Mouse (Mus musculus): ENCODE measurements around the gene Capn7. TPM values are rescaled to one million over a fixed set of nuclear protein-coding genes. Genes with fewer than 3 reads are reported as not detected.
A peak's percentile ranks its signal among the peaks of the same experiment; 100 is the strongest.

Gene Capn7
- polyA plus RNA-seq, 1 experiment = 14.8 TPM

GRCm38 (mm10) chr14:31393936-31394630 lies 57.6 kb downstream of the Capn7 start:
- no peak for TF ChIP-seq POLR2A (IDR thresholded peaks at IDR 0.05; ENCODE audit: borderline replicate concordance, control insufficient read depth, low read depth, low read length)
- TF ChIP-seq CTCF (IDR thresholded peaks at IDR 0.05; ENCODE audit: control insufficient read depth, insufficient read depth, low read length) = no peak
- no peak overlapping the region; the same call in 1 of the 2 replicates for H3K27ac ChIP-seq (ENCODE audit: control insufficient read depth, insufficient read depth, low read depth, low read length, poor library complexity)
- WGBS = 91% methylated on average over 7 of the region's 7 CpGs
- peaks cover 13% of the 10 kb centered on the region for H3K4me1 ChIP-seq (ENCODE audit: control insufficient read depth, insufficient read depth, low read length)
- H3K4me3 ChIP-seq (replicated peaks; ENCODE audit: control insufficient read depth, low read depth, low read length) = no peak overlapping the region

GRCm38 (mm10) chr14:31394822-31395532 lies 58.5 kb downstream of the Capn7 start:
- H3K4me1 ChIP-seq (ENCODE audit: control insufficient read depth, insufficient read depth, low read length) = peaks cover 11% of the 10 kb centered on the region
- no peak for TF ChIP-seq POLR2A (IDR thresholded peaks at IDR 0.05; ENCODE audit: borderline replicate concordance, control insufficient read depth, low read depth, low read length)
- peak; percentile 34; the same call in 1 of the 2 replicates for TF ChIP-seq CTCF (IDR thresholded peaks at IDR 0.05; ENCODE audit: control insufficient read depth, insufficient read depth, low read length)
- no peak overlapping the region for H3K4me3 ChIP-seq (replicated peaks; ENCODE audit: control insufficient read depth, low read depth, low read length)
- WGBS = 87% methylated on average over 9 of the region's 9 CpGs
- no peak overlapping the region for H3K27ac ChIP-seq (ENCODE audit: control insufficient read depth, insufficient read depth, low read depth, low read length, poor library complexity)

GRCm38 (mm10) chr14:31395629-31396199 lies 59.3 kb downstream of the Capn7 start:
- no peak for TF ChIP-seq CTCF (IDR thresholded peaks at IDR 0.05; ENCODE audit: control insufficient read depth, insufficient read depth, low read length)
- no peak for TF ChIP-seq POLR2A (IDR thresholded peaks at IDR 0.05; ENCODE audit: borderline replicate concordance, control insufficient read depth, low read depth, low read length)
- WGBS = 88% methylated on average over 7 of the region's 7 CpGs
- no peak overlapping the region for H3K27ac ChIP-seq (ENCODE audit: control insufficient read depth, insufficient read depth, low read depth, low read length, poor library complexity)
- H3K4me3 ChIP-seq (replicated peaks; ENCODE audit: control insufficient read depth, low read depth, low read length) = no peak overlapping the region
- peaks cover 11% of the 10 kb centered on the region for H3K4me1 ChIP-seq (ENCODE audit: control insufficient read depth, insufficient read depth, low read length)

GRCm38 (mm10) chr14:31396428-31396827 lies 60.0 kb downstream of the Capn7 start:
- Histone ChIP-seq H3K4me3 (replicated peaks; ENCODE audit: control insufficient read depth, low read depth, low read length) (no peak overlapping the region), H3K27ac (ENCODE audit: control insufficient read depth, insufficient read depth, low read depth, low read length, poor library complexity) (no peak overlapping the region), H3K4me1 (ENCODE audit: control insufficient read depth, insufficient read depth, low read length) (peaks cover 10% of the 10 kb centered on the region)
- 88% methylated on average over 2 of the region's 2 CpGs for WGBS
- TF ChIP-seq POLR2A (IDR thresholded peaks at IDR 0.05; ENCODE audit: borderline replicate concordance, control insufficient read depth, low read depth, low read length) (no peak), CTCF (IDR thresholded peaks at IDR 0.05; ENCODE audit: control insufficient read depth, insufficient read depth, low read length) (no peak)

- Histone ChIP-seq H3K27ac (ENCODE audit: control insufficient read depth, insufficient read depth, low read depth, low read length, poor library complexity) (no peak overlapping the region), H3K4me3 (replicated peaks; ENCODE audit: control insufficient read depth, low read depth, low read length) (no peak overlapping the region), H3K4me1 (ENCODE audit: control insufficient read depth, insufficient read depth, low read length) (peaks cover 14% of the 10 kb centered on the region)
- TF ChIP-seq CTCF (IDR thresholded peaks at IDR 0.05; ENCODE audit: control insufficient read depth, insufficient read depth, low read length) (no peak), POLR2A (IDR thresholded peaks at IDR 0.05; ENCODE audit: borderline replicate concordance, control insufficient read depth, low read depth, low read length) (no peak)
- WGBS = 80% methylated on average over 12 of the region's 12 CpGs
Observed at GRCm38 (mm10) chr14:31397353-31397752, 60.9 kb downstream of the Capn7 start.

GRCm38 (mm10) chr14:31397791-31398595 lies 61.6 kb downstream of the Capn7 start:
- 79% methylated on average over 9 of the region's 9 CpGs for WGBS
- no peak for TF ChIP-seq POLR2A (IDR thresholded peaks at IDR 0.05; ENCODE audit: borderline replicate concordance, control insufficient read depth, low read depth, low read length)
- TF ChIP-seq CTCF (IDR thresholded peaks at IDR 0.05; ENCODE audit: control insufficient read depth, insufficient read depth, low read length) = no peak
- H3K4me3 ChIP-seq (replicated peaks; ENCODE audit: control insufficient read depth, low read depth, low read length) = no peak overlapping the region
- H3K27ac ChIP-seq (ENCODE audit: control insufficient read depth, insufficient read depth, low read depth, low read length, poor library complexity) = no peak overlapping the region
- peaks cover 12% of the 10 kb centered on the region for H3K4me1 ChIP-seq (ENCODE audit: control insufficient read depth, insufficient read depth, low read length)

- WGBS = 80% methylated on average over 11 of the region's 11 CpGs
- H3K4me3 ChIP-seq (replicated peaks; ENCODE audit: control insufficient read depth, low read depth, low read length) = no peak overlapping the region
- no peak overlapping the region for H3K27ac ChIP-seq (ENCODE audit: control insufficient read depth, insufficient read depth, low read depth, low read length, poor library complexity)
- TF ChIP-seq POLR2A (IDR thresholded peaks at IDR 0.05; ENCODE audit: borderline replicate concordance, control insufficient read depth, low read depth, low read length) (no peak), CTCF (IDR thresholded peaks at IDR 0.05; ENCODE audit: control insufficient read depth, insufficient read depth, low read length) (no peak)
- peaks cover 10% of the 10 kb centered on the region; the same call in 1 of the 2 replicates for H3K4me1 ChIP-seq (ENCODE audit: control insufficient read depth, insufficient read depth, low read length)
Observed at GRCm38 (mm10) chr14:31398819-31399218, 62.4 kb downstream of the Capn7 start.
